Mouse (Mus musculus): ENCODE results near the gene Immp2l.

GRCm38 (mm10) chr12:41468374-41468991, 444.6 kb downstream of the Immp2l start:
- TF ChIP-seq CTCF (conservative IDR thresholded peaks at IDR 0.05; ENCODE audit: insufficient read depth, insufficient read length, low read depth, low read length), result no peak
- TF ChIP-seq POLR2A (IDR thresholded peaks at IDR 0.05; ENCODE audit: low read depth, low read length), result no peak

Data from kidney, adult 2 months (tissue).